Mouse (Mus musculus) lung, postnatal 4 days (tissue): ENCODE measurements around the gene Hoxb8.

Experiments used
- DNase-seq, 2 experiments: peaks; one replicate each; pipeline ENCODE4 v3.0.0; 2021

Gene Hoxb8

DNA sequence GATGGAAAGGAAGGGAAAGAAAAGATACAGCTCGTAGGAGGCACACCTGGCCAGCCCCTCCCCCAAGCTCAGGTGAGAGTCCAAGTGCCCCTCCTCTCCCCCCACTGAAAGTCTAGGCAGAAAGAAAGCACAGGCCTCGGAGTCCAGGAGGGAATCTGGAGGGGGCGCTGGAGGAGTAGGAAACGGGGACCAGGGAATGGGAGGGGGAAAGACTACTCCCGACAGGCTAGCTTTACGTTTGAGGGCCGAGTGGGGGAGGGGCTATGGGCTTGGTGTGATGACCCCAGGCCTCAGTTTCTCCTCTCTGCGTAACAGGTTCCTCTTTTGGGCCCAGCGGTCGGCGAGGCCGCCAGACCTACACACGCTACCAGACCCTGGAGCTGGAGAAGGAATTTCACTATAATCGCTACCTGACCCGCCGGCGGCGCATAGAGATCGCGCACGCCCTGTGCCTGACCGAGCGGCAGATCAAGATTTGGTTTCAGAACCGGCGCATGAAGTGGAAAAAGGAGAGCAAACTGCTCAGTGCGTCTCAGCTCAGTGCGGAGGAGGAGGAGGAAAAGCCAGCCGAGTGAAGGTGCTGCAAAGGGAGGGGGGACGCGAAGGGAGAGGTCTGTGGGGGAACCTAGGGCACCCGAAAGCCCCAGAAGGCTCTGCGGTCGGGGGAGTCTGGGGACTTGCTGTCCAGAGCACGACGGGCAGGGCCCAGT, 18.8 kb downstream of the Hoxb8 start:
- no peak for DNase-seq

- DNase-seq = no peak
Measured at GRCm38 (mm10) chr11:96301064-96301431, 19.3 kb downstream of the Hoxb8 start.

DNA sequence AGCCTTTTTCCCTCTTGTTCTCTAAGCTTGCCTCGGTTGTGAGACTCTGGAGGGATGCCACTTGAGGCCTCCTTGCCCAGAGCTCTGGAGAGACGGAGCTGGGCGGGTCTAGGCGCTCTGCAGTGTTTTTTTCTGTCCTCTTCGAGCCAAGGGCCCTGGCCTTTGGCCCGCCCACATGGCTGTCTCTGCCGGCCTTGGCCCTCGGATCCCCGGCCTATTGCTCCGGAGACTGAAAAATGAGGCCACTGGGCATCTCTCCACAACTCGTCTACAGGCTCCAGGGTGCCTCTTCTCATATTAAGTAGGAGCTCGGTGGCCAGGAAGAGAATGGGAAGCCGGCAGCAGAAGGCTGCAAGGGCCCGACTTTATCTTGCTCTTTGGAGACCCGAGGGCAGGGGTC, 20.1 kb downstream of the Hoxb8 start:
- DNase-seq = peak; percentile 68 to 90

DNA sequence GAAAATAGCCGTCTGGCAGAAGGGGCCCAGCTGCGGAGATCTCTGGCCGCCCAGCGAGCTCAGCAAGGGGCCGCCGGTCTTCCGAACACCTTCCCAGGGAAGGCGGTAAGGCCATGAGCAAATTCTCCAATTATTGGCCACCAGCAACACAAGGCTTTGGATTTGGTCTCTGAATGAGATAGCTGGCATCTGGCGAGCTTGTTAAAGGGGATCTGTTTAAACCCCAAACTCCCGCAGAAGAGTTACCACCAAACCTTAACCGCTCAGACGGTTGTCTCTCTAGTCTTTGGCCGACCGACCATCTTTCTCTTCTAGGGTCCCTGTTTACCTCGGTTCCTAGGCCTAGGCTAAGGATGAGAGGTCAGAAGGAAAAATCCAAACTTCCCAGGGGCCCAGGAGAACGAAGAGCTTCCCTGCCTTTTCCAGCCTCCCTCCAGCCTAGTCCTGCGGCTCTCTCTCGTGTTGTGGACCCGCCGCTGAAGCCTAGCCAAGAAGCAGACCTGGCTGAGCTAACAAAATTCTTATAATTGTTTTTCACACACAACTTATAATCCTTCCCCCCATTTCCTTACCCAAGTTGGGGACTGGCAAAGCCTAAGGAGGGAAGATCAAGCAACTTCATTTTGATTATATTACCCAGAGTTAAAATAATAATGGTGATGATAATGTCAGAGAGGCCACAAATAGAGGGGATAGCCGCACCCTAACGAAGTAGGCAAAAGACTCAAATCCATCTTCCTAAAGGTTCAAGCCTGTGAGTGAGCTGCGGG, 20.9 kb downstream of the Hoxb8 start:
- no peak for DNase-seq

DNA sequence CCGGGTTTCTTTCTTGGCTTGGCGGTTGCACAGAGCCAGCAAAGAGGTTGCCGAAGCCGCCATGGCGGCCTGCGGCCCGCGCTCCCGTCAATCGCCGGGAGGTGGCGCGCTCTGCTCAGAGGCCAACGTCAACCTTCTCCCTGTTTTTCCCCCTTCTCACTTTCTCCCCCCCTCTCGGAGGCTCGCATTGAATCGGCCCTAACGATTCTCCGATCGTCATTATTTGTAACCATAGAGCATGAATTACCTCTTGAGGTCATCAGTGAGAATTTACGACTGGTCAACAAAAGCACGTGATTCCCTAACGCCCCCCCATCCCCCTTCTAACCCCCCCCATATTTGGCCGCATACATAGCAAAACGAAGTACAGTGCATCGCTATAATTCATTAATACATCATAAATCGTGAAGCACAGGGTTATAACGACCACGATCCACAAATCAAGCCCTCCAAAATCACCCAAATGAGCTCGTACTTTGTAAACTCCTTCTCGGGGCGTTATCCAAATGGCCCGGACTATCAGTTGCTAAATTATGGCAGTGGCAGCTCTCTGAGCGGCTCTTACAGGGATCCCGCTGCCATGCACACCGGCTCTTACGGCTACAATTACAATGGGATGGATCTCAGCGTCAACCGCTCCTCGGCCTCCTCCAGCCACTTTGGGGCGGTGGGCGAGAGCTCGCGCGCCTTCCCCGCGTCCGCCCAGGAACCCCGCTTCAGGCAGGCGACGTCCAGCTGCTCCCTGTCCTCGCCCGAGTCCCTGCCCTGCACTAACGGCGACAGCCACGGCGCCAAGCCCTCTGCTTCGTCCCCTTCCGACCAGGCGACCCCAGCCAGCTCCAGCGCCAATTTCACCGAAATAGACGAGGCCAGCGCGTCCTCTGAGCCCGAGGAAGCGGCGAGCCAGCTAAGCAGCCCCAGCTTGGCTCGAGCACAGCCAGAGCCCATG, 21.7 kb downstream of the Hoxb8 start, which contains the start of gene Hoxb5:
Gene Hoxb5, plus strand, starts transcription at position 186 of the 949 bp plus-strand sequence.
- DNase-seq = peak; percentile 91 to 92

DNA sequence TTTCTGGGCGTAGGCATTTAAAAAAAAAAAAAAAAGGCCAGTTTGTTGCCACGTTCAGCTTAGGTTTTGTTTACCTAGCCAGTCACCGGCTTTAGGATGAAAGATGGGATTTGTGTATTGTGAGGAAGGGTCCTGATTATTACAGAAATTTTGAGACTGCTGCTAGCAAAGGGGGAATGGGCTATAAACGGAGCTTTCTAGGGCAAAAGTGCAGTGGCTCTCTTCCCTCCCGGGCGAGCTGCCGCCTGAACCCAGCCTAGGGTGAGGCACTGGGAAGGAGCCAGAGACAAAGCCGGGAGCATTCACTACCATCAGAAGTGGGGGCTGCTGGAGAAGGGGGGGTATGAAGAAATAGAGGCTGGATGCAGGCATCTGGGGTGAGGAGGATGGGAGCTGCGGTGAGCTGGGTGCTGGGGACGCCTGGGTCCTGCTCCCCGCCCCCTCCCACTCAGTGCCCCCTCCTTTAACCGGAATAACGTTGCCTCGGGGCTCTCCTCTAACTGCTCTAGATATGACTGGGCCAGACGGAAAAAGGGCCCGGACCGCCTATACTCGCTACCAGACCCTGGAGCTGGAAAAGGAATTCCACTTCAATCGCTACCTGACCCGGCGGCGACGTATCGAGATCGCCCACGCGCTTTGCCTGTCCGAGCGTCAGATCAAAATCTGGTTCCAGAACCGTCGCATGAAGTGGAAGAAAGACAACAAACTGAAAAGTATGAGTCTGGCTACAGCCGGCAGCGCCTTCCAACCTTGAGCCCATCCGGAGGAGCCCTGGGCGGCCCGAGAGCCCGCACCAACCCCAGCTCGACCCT, 22.9 kb downstream of the Hoxb8 start:
- DNase-seq = no peak

- no peak for DNase-seq
Measured at GRCm38 (mm10) chr11:96305505-96306182, 23.9 kb downstream of the Hoxb8 start.

DNA sequence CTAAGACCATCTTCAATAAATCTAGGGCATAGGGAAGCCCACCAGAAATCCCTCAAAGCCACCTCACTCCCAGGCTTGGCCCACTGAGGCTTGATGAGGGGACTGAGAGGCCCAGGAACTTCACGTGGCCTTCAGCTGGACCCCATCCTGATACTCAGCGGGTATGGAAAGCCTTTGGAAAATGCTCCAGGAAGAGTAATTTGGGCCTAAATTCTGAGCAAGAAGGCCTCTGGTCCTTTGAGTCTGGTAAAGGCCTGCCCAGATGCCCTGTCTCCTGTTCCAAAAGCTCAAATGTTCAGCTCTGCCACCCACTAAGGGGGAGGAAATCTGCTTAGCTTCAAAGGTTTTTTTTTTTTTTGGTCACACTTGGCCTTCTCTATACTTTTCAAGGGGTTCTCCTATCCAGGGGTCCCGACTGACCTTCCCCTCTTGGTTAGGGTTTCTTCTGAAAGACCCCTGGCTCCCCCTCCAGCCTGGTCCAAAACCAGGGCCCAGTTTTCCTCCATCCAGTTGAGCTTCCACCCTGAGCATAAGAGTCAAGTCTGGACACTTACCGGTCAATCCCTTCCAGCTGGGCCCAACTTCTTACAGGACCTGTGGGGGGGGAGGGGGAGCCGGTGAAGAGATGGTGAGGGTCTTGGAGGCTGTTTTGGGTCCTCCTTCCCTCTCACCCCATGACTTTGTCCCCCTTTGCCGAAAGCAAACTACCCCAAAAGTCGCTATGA, 24.6 kb downstream of the Hoxb8 start:
- no peak for DNase-seq

- no peak for DNase-seq
Measured at GRCm38 (mm10) chr11:96306908-96307269, 25.2 kb downstream of the Hoxb8 start.

GRCm38 (mm10) chr11:96308763-96309162, 27.1 kb downstream of the Hoxb8 start:
- no peak for DNase-seq

- peak; percentile 69 to 73 for DNase-seq
Measured at GRCm38 (mm10) chr11:96309288-96309687, 27.6 kb downstream of the Hoxb8 start.

DNA sequence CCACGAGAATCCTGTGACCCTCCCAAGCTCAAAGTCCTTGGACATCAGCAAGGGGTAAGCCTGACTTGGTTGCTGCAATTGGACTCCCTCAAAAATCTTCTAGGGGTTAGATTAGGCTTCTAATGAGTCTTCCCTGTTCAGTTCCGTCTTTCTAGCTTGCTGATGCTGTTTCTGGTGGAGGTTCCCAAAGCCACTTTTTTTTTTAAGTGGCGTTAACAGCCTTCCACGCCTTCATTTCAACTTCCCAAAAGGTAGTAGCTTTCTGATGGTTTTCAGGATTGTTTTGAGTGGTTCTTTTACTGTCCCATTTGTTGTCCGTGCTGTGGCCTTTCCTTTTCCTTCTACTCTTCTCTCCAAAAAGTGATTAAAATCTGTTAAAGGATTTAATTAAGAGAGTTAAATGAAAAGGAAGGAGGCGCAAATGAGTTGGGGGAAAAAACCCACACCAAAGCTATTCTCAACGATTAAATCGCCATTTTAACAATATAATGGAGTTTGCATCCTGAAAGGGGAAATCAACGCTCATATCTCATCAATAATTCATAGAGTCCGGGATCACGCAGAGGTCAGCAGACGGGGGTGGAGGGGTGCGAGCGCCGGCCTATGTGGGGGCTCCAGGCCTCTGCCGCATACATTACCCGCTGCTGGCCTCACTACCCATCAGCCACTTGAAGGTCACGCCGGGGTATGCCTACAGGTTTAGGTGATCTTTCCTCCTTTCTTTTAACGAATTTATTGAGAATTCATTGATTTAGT, 28.7 kb downstream of the Hoxb8 start:
- DNase-seq = no peak

DNA sequence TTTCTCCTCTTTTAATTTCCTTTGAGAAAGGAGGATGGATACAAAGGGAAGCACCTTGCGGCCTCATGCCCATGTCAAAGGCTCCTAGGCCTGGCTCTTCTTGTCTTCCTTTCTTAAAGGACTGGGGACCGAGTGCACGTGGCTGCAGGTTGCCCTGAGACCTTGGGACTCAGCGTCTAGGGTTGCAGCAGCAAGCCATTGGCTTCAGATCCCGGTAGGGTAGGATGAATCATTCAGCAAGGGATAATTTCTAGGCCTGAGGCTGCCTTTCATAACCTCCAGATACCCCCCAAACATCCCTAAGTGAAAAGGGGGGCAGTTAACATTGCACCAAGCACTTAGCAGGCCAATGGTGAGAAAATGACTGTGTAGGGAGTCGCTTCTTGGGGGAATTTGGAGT, 29.4 kb downstream of the Hoxb8 start:
- no peak for DNase-seq

GRCm38 (mm10) chr11:96311520-96312417, 30.1 kb downstream of the Hoxb8 start:
- peak; percentile 85 to 87 for DNase-seq

DNA sequence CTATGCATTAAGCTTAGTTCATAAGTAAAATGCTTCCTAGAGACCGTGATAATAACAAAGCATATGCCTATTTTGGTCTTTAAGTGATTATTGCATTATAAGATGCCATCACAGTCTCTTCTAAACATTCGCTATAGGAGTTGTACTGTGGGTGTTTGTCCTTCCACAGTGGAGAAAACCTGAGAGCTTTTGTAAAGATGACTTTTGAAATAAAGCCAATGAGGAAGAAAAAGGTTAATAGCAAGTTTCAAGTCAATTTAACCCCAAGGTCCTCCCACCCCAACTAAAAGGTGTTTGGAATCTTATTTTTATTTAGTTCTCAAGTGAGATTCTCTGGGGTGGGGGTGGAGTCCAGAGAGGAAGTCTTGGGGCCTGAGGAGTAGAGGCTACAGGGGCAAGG, 31.4 kb downstream of the Hoxb8 start:
- DNase-seq = no peak

- DNase-seq = no peak
Measured at GRCm38 (mm10) chr11:96313806-96314428, 32.2 kb downstream of the Hoxb8 start.

DNA sequence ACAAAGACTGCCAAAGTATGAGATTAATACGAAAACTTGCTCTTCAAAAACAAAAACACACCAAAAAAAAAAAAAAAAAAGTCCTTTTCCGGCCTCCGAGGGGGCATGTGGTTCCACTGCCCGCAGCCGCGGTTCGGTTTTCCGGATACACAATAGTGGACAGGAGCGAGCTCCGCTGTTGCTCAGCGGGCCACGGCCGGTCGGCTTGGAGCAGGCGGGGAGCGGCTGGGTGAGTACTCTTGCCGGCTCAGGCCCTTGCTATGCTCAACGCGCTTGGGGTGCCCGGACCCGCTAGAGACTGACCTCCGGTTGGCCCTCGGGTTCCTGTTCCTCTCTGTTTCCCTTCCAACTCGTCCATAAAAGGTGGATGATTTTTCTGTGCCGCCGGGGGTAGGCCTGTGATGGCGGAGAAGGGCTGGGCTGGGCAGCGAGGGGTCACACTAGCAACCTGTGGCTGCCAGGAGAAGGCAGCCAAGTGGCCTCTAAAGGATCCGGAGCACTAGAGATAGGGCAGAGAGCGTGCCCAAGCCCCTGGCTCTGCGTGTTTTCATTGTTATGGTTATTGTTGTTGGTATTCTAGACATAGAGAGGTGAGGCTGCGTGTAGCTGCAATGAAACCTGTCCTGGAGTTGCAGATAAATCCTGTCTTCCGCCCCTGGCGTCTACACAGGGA, 33.1 kb downstream of the Hoxb8 start:
- peak; percentile 61 to 74 for DNase-seq

GRCm38 (mm10) chr11:96315344-96315681, 33.6 kb downstream of the Hoxb8 start:
- no peak for DNase-seq
